Mouse (Mus musculus): ENCODE results near the gene Snx1.

Gene Snx1

GRCm38 (mm10) chr9:66127193-66127546 is 783 bp upstream of the Snx1 start:
- DNase-seq (ENCODE audit: low read depth): peak; percentile 71

GRCm38 (mm10) chr9:66125543-66126455 is 588 bp downstream of the Snx1 start:
- peak; percentile 66 for DNase-seq (ENCODE audit: low read depth)

- DNase-seq (ENCODE audit: low read depth): peak; percentile 99
Observed at GRCm38 (mm10) chr9:66124681-66125542, 1.5 kb downstream of the Snx1 start.

GRCm38 (mm10) chr9:66124111-66124531 is 2.3 kb downstream of the Snx1 start:
- DNase-seq (ENCODE audit: low read depth): peak; percentile 68

GRCm38 (mm10) chr9:66123648-66124047 is 2.7 kb downstream of the Snx1 start:
- DNase-seq (ENCODE audit: low read depth): no peak

GRCm38 (mm10) chr9:66121421-66121820 is 5.0 kb downstream of the Snx1 start:
- no peak for DNase-seq (ENCODE audit: low read depth)

GRCm38 (mm10) chr9:66120945-66121344 is 5.4 kb downstream of the Snx1 start:
- DNase-seq (ENCODE audit: low read depth): no peak

GRCm38 (mm10) chr9:66120106-66120505 is 6.3 kb downstream of the Snx1 start:
- DNase-seq (ENCODE audit: low read depth): no peak

GRCm38 (mm10) chr9:66119498-66119897 is 6.9 kb downstream of the Snx1 start:
- DNase-seq (ENCODE audit: low read depth): no peak

GRCm38 (mm10) chr9:66116890-66117289 is 9.5 kb downstream of the Snx1 start:
- peak; percentile 41 for DNase-seq (ENCODE audit: low read depth)

- peak; percentile 83 for DNase-seq (ENCODE audit: low read depth)
Observed at GRCm38 (mm10) chr9:66114341-66114740, 12.0 kb downstream of the Snx1 start.

- no peak for DNase-seq (ENCODE audit: low read depth)
Observed at GRCm38 (mm10) chr9:66110611-66111379, 15.6 kb downstream of the Snx1 start.

GRCm38 (mm10) chr9:66110126-66110525 is 16.3 kb downstream of the Snx1 start:
- DNase-seq (ENCODE audit: low read depth): no peak

- DNase-seq (ENCODE audit: low read depth): no peak
Observed at GRCm38 (mm10) chr9:66109574-66109973, 16.8 kb downstream of the Snx1 start.

GRCm38 (mm10) chr9:66105168-66105567 is 21.2 kb downstream of the Snx1 start:
- DNase-seq (ENCODE audit: low read depth): no peak

GRCm38 (mm10) chr9:66104601-66105000 is 21.8 kb downstream of the Snx1 start:
- DNase-seq (ENCODE audit: low read depth): no peak

GRCm38 (mm10) chr9:66102668-66103067 is 23.7 kb downstream of the Snx1 start:
- no peak for DNase-seq (ENCODE audit: low read depth)

GRCm38 (mm10) chr9:66101577-66101976 is 24.8 kb downstream of the Snx1 start:
- DNase-seq (ENCODE audit: low read depth): no peak

- no peak for DNase-seq (ENCODE audit: low read depth)
Observed at GRCm38 (mm10) chr9:66092664-66093063, 33.7 kb downstream of the Snx1 start.

- no peak for DNase-seq (ENCODE audit: low read depth)
Observed at GRCm38 (mm10) chr9:66091327-66092231, 34.8 kb downstream of the Snx1 start.
